Mouse (Mus musculus) G1E (cell line): Measurements from ENCODE around the gene Als2cr12.

Experiments
- CTCF ChIP-seq: IDR thresholded peaks from 2 replicates; pipeline ENCODE4 v1.5.1; 2012; ENCODE audit warnings: low read depth, low read length, inconsistent platforms, mixed read lengths
- GATA1 ChIP-seq: IDR thresholded peaks from 2 replicates; pipeline ENCODE4 v1.6.1; 2012; ENCODE audit warnings: borderline replicate concordance, low read length, inconsistent platforms, mixed read lengths
- GATA2 ChIP-seq: IDR thresholded peaks from 2 replicates; pipeline ENCODE4 v1.6.1; 2012; ENCODE audit warnings: low read depth, low read length, inconsistent platforms, borderline replicate concordance
- POLR2AphosphoS5 ChIP-seq: IDR thresholded peaks from 2 replicates; pipeline ENCODE4 v1.6.1; 2012; ENCODE audit warnings: low read depth, low read length, inconsistent platforms; ENCODE audit not compliant: insufficient replicate concordance
- TAL1 ChIP-seq: conservative IDR thresholded peaks from 2 replicates; pipeline ENCODE4 v1.6.1; 2012; ENCODE audit warnings: low read depth, low read length, inconsistent platforms, mixed read lengths

DNA sequence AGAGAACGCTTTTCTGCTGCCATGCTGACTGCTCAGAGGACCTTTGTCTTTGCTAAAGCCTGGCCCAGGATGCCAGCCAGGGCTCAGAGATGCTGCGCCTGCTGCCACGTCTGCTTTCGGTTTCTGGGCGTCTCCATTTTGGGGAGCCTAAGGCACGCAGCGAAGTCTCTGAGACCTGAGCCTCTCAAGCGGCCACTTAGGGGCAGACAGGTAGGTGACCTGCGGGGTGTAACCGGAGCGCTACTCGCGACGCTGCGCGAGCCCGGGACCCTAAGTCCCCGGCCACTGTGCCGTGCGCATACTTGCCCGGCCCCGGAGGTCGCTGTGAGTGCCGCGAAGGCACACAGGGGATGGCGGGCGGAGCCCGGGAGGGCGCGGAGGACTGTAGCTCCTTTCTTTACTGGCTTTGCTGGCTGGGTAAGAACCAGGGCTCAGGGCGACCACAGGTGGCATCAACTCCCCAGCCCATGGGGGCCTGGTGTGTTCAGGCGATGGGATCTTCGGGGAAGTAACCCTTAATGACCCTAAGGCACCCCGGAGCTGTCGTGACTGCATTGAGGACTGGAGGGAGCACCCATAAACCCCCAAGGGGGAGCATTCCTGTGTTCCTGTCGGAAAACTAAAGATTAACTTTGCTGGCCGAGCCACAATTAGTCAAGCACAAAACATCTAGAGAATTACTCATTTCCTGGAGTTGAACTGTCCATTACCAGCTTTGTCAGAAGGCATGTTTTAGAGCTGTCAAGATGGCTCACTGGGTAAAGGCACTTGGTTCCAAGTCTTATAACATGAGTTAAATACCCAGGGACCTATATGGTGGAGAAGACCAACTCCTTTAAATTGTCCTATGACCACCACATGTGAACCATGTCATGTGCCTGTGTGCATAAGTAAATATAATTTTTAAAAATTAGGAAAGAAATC is 43.0 kb downstream of the Als2cr12 start:
- TF ChIP-seq POLR2AphosphoS5, result no peak
- TF ChIP-seq CTCF, result no peak
- no peak for TF ChIP-seq GATA1
- TF ChIP-seq GATA2, result no peak
- no peak for TF ChIP-seq TAL1
